Mouse (Mus musculus): ENCODE measurements around the gene Mki67.

- TF ChIP-seq TCF12 (IDR thresholded peaks at IDR 0.05; ENCODE audit: low read depth, low read length) (no peak), CTCF (IDR thresholded peaks at IDR 0.05 in 2 of 3, conservative IDR thresholded peaks at IDR 0.05 in 1 of 3; ENCODE audit: control insufficient read depth in 1 of 3, insufficient read depth in 1 of 3, low read depth in 2 of 3, low read length in 3 of 3, poor library complexity in 1 of 3, severe bottlenecking in 1 of 3) (no peak), MEF2A (IDR thresholded peaks at IDR 0.05; ENCODE audit: extremely low read depth, insufficient replicate concordance, low read depth, low read length, poor library complexity, severe bottlenecking) (no peak), GATA1 (IDR thresholded peaks at IDR 0.05; ENCODE audit: low read depth, low read length) (no peak), POLR2A (IDR thresholded peaks at IDR 0.05; ENCODE audit: control insufficient read depth in 1 of 2, insufficient read depth in 1 of 2, low read depth in 1 of 2, low read length in 2 of 2, poor library complexity in 1 of 2) (no peak), E2F4 (IDR thresholded peaks at IDR 0.05; ENCODE audit: borderline replicate concordance, low read depth, low read length) (no peak)
Measured at GRCm38 (mm10) chr7:135691941-135692340, 24.2 kb downstream of the Mki67 start.

Data from MEL (cell line).